Mouse (Mus musculus): Measurements from ENCODE around the gene Krt19.

- TF ChIP-seq CTCF (IDR thresholded peaks at IDR 0.05; ENCODE audit: control insufficient read depth, insufficient read depth, low read length), result no peak
- no peak for TF ChIP-seq POLR2A (IDR thresholded peaks at IDR 0.05; ENCODE audit: borderline replicate concordance, control insufficient read depth, low read depth, low read length)
Observed at GRCm38 (mm10) chr11:100191820-100192219, 43.4 kb upstream of the Krt19 start.
